Mouse (Mus musculus) bone marrow, adult 2 months (tissue): ENCODE results near the gene Uox. TPM values are rescaled to one million over a fixed set of nuclear protein-coding genes. Genes with fewer than 3 reads are reported as not detected.

Experiments used
- H3K27ac ChIP-seq: fragments of 200-500 bp; 2 replicates; pipeline ENCODE4 v1.5.1; 2012; ENCODE audit warnings: low read depth, mild to moderate bottlenecking, control low read depth, inconsistent platforms, low read length; ENCODE audit not compliant: control insufficient read depth, poor library complexity, insufficient read depth
- H3K4me1 ChIP-seq: fragments of 200-500 bp; 2 replicates; pipeline ENCODE4 v1.6.1; 2011; ENCODE audit warnings: low read length; ENCODE audit not compliant: control insufficient read depth, insufficient read depth
- H3K4me3 ChIP-seq: fragments of 200-500 bp; replicated peaks from 2 replicates; pipeline ENCODE3; 2011; ENCODE audit warnings: mild to moderate bottlenecking, low read depth, low read length, control low read depth; ENCODE audit not compliant: control insufficient read depth
- CTCF ChIP-seq: fragments of 200-500 bp; IDR thresholded peaks from 2 replicates; pipeline ENCODE4 v1.5.1; 2011; ENCODE audit warnings: low read length, control low read depth; ENCODE audit not compliant: control insufficient read depth, insufficient read depth
- POLR2A ChIP-seq: fragments of 200-500 bp; IDR thresholded peaks from 2 replicates; pipeline ENCODE4 v1.6.1; 2011; ENCODE audit warnings: low read depth, mild to moderate bottlenecking, control low read depth, low read length, borderline replicate concordance; ENCODE audit not compliant: control insufficient read depth
- WGBS: fragments of 180-500 bp; shearing (Covaris S2); methylation state at CpG from one replicate; pipeline ENCODE4 v1.1.7; 2018; 5-methylcytosine and 5-hydroxymethylcytosine counted together
- polyA plus RNA-seq: library from polyadenylated mRNA; stranded (reverse); fragments of >200 nt; gene quantifications from 2 replicates; pipeline ENCODE4 v1.2.4, GENCODE M21; 2011; ENCODE audit warnings: low replicate concordance; ENCODE audit not compliant: missing spikeins, insufficient read depth, insufficient read length

Gene Uox
- polyA plus RNA-seq, 1 experiment: 3.8 TPM

GRCm38 (mm10) chr3:146607368-146607767 is 37.1 kb downstream of the Uox start:
- no peak overlapping the region for H3K4me3 ChIP-seq
- no peak for TF ChIP-seq POLR2A
- TF ChIP-seq CTCF: no peak
- no peak overlapping the region for H3K27ac ChIP-seq
- H3K4me1 ChIP-seq: no peaks in the 10 kb centered on the region
- WGBS: 34% methylated on average over 1 of the region's 1 CpGs

GRCm38 (mm10) chr3:146610322-146610721 is 40.1 kb downstream of the Uox start:
- TF ChIP-seq CTCF (no peak), POLR2A (no peak)
- Histone ChIP-seq H3K4me3 (no peak overlapping the region), H3K4me1 (no peaks in the 10 kb centered on the region), H3K27ac (no peak overlapping the region)
- 38% methylated on average over 10 of the region's 10 CpGs for WGBS

GRCm38 (mm10) chr3:146611261-146611660 is 41.0 kb downstream of the Uox start:
- 85% methylated on average over 4 of the region's 4 CpGs for WGBS
- Histone ChIP-seq H3K4me3 (no peak overlapping the region), H3K27ac (no peak overlapping the region), H3K4me1 (no peaks in the 10 kb centered on the region)
- TF ChIP-seq CTCF: no peak
- TF ChIP-seq POLR2A: no peak

- H3K4me3 ChIP-seq: no peak overlapping the region
- 51% methylated on average over 4 of the region's 4 CpGs for WGBS
- no peaks in the 10 kb centered on the region; the same call in 1 of the 2 replicates for H3K4me1 ChIP-seq
- no peak for TF ChIP-seq CTCF
- no peak for TF ChIP-seq POLR2A
- H3K27ac ChIP-seq: no peak overlapping the region
Measured at GRCm38 (mm10) chr3:146611821-146612220, 41.6 kb downstream of the Uox start.

- TF ChIP-seq CTCF: no peak
- TF ChIP-seq POLR2A: no peak
- Histone ChIP-seq H3K4me1 (no peaks in the 10 kb centered on the region; the same call in 1 of the 2 replicates), H3K27ac (no peak within 1 kb of the TSS), H3K4me3 (no peak within 1 kb of the TSS)
- WGBS: 53% methylated on average over 4 of the region's 4 CpGs
Measured at GRCm38 (mm10) chr3:146615496-146615895, 45.3 kb downstream of the Uox start, which contains the start of gene Dnase2b. Gene Dnase2b, minus strand, starts transcription at chr3:146615596.

GRCm38 (mm10) chr3:146616533-146617283 is 46.5 kb downstream of the Uox start:
- H3K4me3 ChIP-seq: no peak overlapping the region
- WGBS: 33% methylated on average over 5 of the region's 5 CpGs
- TF ChIP-seq POLR2A: no peak
- TF ChIP-seq CTCF: no peak
- no peaks in the 10 kb centered on the region; the same call in 1 of the 2 replicates for H3K4me1 ChIP-seq
- H3K27ac ChIP-seq: peak overlapping the region; percentile 10

- H3K27ac ChIP-seq: no peak overlapping the region
- no peak for TF ChIP-seq CTCF
- no peak for TF ChIP-seq POLR2A
Measured at GRCm38 (mm10) chr3:146617946-146618345, 47.7 kb downstream of the Uox start.

GRCm38 (mm10) chr3:146618357-146618756 is 48.1 kb downstream of the Uox start:
- H3K4me3 ChIP-seq: no peak overlapping the region
- TF ChIP-seq POLR2A (no peak), CTCF (no peak)
- H3K4me1 ChIP-seq: no peaks in the 10 kb centered on the region; the same call in 1 of the 2 replicates
- no peak overlapping the region for H3K27ac ChIP-seq
- 57% methylated on average over 4 of the region's 4 CpGs for WGBS

More at GRCm38 (mm10) chr3:146617946-146618345, 47.7 kb downstream of the Uox start:
- no peaks in the 10 kb centered on the region; the same call in 1 of the 2 replicates for H3K4me1 ChIP-seq
- no peak overlapping the region for H3K4me3 ChIP-seq

GRCm38 (mm10) chr3:146620101-146620500 is 49.9 kb downstream of the Uox start:
- Histone ChIP-seq H3K27ac (no peak overlapping the region), H3K4me3 (no peak overlapping the region), H3K4me1 (no peaks in the 10 kb centered on the region; the same call in 1 of the 2 replicates)
- 83% methylated on average over 10 of the region's 10 CpGs for WGBS
- TF ChIP-seq CTCF (no peak), POLR2A (no peak)
